Mouse (Mus musculus): ENCODE results near the gene Chpf.

DNA sequence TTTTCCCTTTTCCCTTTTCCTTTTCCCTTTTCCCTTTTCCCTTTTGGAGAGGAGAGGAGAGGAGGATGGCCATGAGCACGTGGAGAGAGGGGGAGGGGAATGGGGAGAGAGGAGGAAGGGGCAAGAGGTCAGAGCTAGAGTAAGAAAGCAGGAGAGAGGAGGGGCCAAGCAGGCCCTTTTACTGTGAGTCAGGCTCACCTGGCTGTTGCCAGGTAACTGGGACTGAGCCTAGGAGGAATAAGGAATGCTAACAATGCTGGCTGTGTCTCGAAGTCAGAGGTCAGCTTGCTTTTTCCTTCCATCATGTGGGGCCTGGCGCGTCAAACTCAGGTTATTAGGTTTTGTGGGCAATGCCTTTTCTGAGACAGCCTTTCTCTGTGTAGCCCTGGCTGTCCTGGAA is 38.9 kb upstream of the Chpf start:
- no peak for TF ChIP-seq EP300 (IDR thresholded peaks at IDR 0.05)
- no peak for TF ChIP-seq CTCF (IDR thresholded peaks at IDR 0.05)
